Mouse (Mus musculus) G1E (cell line): Measurements from ENCODE around the gene Cdrt4. TPM values are rescaled to one million over a fixed set of nuclear protein-coding genes. Genes with fewer than 3 reads are reported as not detected.

Experiments
- ATAC-seq: 2 replicates; pipeline ENCODE4 v1.8.0; 2016; ENCODE audit warnings: mild to moderate bottlenecking; ENCODE audit not compliant: insufficient number of reproducible peaks, poor library complexity, low FRiP score, severe bottlenecking; ENCODE audit errors: extremely low read depth
- DNase-seq: peaks from one replicate; pipeline ENCODE4 v3.0.0; 2012; ENCODE audit warnings: low spot score
- H3K27me3 ChIP-seq: 2 replicates; pipeline ENCODE4 v1.6.1; 2012; ENCODE audit warnings: mild to moderate bottlenecking, low read length, inconsistent platforms; ENCODE audit not compliant: insufficient read depth
- H3K36me3 ChIP-seq: replicated peaks from 2 replicates; pipeline ENCODE3; 2012; ENCODE audit warnings: mild to moderate bottlenecking, inconsistent platforms
- H3K4me1 ChIP-seq: 2 replicates; pipeline ENCODE4 v1.6.1; 2012; ENCODE audit warnings: low read depth, low read length, inconsistent platforms, mixed read lengths; ENCODE audit not compliant: insufficient read depth
- H3K4me3 ChIP-seq: 2 replicates; pipeline ENCODE4 v1.5.1; 2012; ENCODE audit warnings: low read depth, mild to moderate bottlenecking, inconsistent platforms, low read length, moderate library complexity, mixed read lengths
- H3K9me3 ChIP-seq: replicated peaks from 2 replicates; pipeline ENCODE4 v1.6.1; 2012; ENCODE audit warnings: inconsistent platforms
- CTCF ChIP-seq: IDR thresholded peaks from 2 replicates; pipeline ENCODE4 v1.5.1; 2012; ENCODE audit warnings: low read depth, low read length, inconsistent platforms, mixed read lengths
- GATA1 ChIP-seq: IDR thresholded peaks from 2 replicates; pipeline ENCODE4 v1.6.1; 2012; ENCODE audit warnings: borderline replicate concordance, low read length, inconsistent platforms, mixed read lengths
- GATA2 ChIP-seq: IDR thresholded peaks from 2 replicates; pipeline ENCODE4 v1.6.1; 2012; ENCODE audit warnings: low read depth, low read length, inconsistent platforms, borderline replicate concordance
- POLR2AphosphoS5 ChIP-seq: IDR thresholded peaks from 2 replicates; pipeline ENCODE4 v1.6.1; 2012; ENCODE audit warnings: low read depth, low read length, inconsistent platforms; ENCODE audit not compliant: insufficient replicate concordance
- TAL1 ChIP-seq: conservative IDR thresholded peaks from 2 replicates; pipeline ENCODE4 v1.6.1; 2012; ENCODE audit warnings: low read depth, low read length, inconsistent platforms, mixed read lengths
- polyA plus RNA-seq: library from polyadenylated mRNA; stranded (reverse); fragments of >175 nt; gene quantifications from 2 replicates; pipeline ENCODE4 v1.2.3, GENCODE M21; 2012
- total RNA-seq, 2 experiments: library from RNA; stranded (forward) in 1 of 2; stranded (reverse) in 1 of 2; fragments of 200-1000 nt in 1 of 2; fragments of >200 nt in 1 of 2; fragmentation: Nextera tagmentation in 1 of 2; gene quantifications; 2 replicates each; pipeline ENCODE4 v1.2.3; 2014 to 2017

The Cdrt4 gene
- total and polyA plus RNA-seq, 3 experiments = 0.27 TPM; not detected in 2

DNA sequence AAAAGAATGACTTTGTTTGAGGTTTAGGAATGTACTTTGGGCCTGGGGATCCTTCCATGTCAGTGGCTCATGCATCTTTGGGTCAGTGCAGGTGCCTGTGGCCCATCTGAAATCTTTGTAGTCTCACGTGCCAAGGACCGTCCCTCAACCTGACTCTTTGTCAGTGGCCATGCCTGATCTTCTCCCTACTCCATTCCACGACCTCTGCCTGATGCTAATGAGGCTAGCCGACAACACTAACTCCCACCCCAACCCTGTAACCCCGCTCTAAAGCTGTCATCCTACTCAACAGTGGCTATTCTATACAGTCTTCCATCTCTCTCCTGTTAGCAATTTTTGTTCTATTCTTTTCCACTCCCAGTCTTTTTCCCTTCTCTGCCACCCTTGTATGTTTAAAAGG lies 4.2 kb downstream of the Cdrt4 start:
- DNase-seq = no peak
- Histone ChIP-seq H3K4me1 (no peaks in the 10 kb centered on the region; the same call in 1 of the 2 replicates), H3K27me3 (peaks cover 2% of the 10 kb centered on the region; the same call in 1 of the 2 replicates), H3K36me3 (no peaks in the 10 kb centered on the region), H3K9me3 (no peaks in the 10 kb centered on the region), H3K4me3 (no peak overlapping the region)
- TF ChIP-seq GATA2 = no peak
- TF ChIP-seq GATA1 = no peak
- TF ChIP-seq POLR2AphosphoS5 = no peak
- TF ChIP-seq CTCF = no peak
- no peak for TF ChIP-seq TAL1
- no peak for ATAC-seq

DNA sequence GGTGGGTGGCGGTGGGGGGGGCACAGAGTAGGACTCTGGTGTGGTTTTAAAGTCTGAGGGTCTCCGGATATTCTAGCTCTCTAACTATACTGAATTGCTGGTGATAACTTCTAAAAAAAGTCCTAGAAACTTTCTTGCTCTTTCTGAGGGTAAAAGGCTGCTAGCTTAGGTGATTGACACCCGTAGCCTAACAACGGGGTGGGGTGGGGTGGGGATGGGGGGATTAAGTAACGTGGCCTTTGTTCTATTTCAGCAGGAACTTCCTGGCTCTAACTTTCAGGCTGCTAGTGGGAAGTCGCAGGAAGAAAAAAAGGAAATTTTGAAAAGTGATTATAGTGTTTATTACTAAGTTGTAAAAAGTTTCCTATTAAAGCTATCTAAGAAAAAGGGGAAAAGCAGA lies 4.8 kb downstream of the Cdrt4 start:
- peaks cover 2% of the 10 kb centered on the region; the same call in 1 of the 2 replicates for H3K27me3 ChIP-seq
- ATAC-seq (no peak), DNase-seq (no peak)
- H3K9me3 ChIP-seq = no peaks in the 10 kb centered on the region
- no peaks in the 10 kb centered on the region for H3K36me3 ChIP-seq
- H3K4me3 ChIP-seq = no peak overlapping the region
- H3K4me1 ChIP-seq = no peaks in the 10 kb centered on the region; the same call in 1 of the 2 replicates
- TF ChIP-seq POLR2AphosphoS5 (no peak), TAL1 (no peak), GATA2 (no peak), GATA1 (no peak), CTCF (no peak)

DNA sequence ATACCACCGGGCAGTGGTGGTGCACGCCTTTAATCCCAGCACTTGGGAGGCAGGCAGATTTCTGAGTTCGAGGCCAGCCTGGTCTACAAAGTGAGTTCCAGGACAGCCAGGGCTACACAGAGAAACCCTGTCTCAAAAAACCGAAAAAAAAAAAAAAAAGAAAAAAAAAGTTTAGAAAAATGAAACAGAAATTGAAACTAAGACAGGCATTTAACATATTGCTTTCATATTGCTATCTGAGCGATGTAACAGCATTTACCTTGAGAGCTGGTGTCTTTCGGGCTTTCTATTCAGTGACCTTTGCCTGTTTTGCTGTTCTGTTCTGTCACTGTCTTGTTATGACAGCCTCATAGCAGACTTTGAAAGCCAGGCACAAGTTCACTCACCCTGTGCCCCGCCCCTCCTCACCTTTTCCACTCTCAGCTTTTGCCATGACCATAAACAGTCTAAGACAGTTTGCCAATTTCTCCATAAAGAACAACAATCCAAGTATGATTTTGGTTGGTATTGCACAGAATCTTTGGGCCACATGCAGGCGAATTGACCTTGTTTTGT lies 6.7 kb downstream of the Cdrt4 start:
- Histone ChIP-seq H3K27me3 (peaks cover 2% of the 10 kb centered on the region), H3K4me1 (no peaks in the 10 kb centered on the region; the same call in 1 of the 2 replicates), H3K36me3 (no peaks in the 10 kb centered on the region), H3K4me3 (no peak overlapping the region), H3K9me3 (no peaks in the 10 kb centered on the region)
- DNase-seq (no peak), ATAC-seq (no peak)
- no peak for TF ChIP-seq POLR2AphosphoS5
- TF ChIP-seq GATA2 = no peak
- TF ChIP-seq TAL1 = no peak
- no peak for TF ChIP-seq GATA1
- no peak for TF ChIP-seq CTCF

DNA sequence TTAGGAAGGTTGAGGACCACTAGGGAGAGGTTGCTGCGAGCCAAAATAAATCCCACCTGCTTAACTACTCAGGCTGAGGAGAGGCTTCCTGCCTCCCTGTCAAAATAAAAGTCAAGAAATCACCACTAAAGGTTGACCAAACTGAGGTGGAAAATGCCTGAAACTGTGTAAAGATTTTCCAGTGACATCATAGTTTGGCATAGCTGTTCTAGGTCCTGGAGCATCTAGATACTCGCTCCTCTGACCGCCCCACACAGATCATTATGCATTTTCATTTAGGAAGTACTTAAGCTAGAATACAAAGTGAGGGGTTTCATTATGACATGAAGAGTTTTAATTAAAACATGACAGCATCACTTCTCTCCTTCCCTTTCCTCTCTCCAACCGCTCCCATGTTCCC lies 12.3 kb downstream of the Cdrt4 start:
- TF ChIP-seq GATA1 (no peak), GATA2 (no peak), CTCF (no peak), TAL1 (no peak), POLR2AphosphoS5 (no peak)
- Histone ChIP-seq H3K4me3 (no peak overlapping the region), H3K4me1 (no peaks in the 10 kb centered on the region), H3K9me3 (no peaks in the 10 kb centered on the region), H3K27me3 (no peaks in the 10 kb centered on the region; the same call in 1 of the 2 replicates), H3K36me3 (no peaks in the 10 kb centered on the region)
- ATAC-seq (no peak), DNase-seq (no peak)

DNA sequence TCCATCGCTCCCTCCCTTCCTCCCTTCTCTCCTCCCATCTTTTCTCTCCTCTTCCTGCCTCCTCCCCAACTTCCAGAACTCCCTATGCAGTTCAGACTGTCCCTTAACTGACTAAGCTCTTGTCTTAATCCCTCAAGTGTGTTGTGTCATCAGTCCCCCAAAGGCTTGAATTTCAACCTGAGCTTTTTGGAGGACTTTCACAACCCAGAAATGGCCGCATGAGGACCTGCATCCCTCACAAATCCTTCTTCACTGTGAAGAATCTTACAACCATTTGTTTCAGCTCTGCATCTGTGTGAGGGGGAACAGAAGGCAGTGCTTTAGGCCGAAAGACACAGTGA lies 15.4 kb downstream of the Cdrt4 start:
- ATAC-seq = no peak
- Histone ChIP-seq H3K4me3 (no peak overlapping the region), H3K27me3 (no peaks in the 10 kb centered on the region; the same call in 1 of the 2 replicates), H3K36me3 (no peaks in the 10 kb centered on the region), H3K4me1 (no peaks in the 10 kb centered on the region), H3K9me3 (no peaks in the 10 kb centered on the region)
- DNase-seq = no peak
- TF ChIP-seq TAL1 (no peak), CTCF (no peak), GATA1 (no peak), GATA2 (no peak), POLR2AphosphoS5 (no peak)

DNA sequence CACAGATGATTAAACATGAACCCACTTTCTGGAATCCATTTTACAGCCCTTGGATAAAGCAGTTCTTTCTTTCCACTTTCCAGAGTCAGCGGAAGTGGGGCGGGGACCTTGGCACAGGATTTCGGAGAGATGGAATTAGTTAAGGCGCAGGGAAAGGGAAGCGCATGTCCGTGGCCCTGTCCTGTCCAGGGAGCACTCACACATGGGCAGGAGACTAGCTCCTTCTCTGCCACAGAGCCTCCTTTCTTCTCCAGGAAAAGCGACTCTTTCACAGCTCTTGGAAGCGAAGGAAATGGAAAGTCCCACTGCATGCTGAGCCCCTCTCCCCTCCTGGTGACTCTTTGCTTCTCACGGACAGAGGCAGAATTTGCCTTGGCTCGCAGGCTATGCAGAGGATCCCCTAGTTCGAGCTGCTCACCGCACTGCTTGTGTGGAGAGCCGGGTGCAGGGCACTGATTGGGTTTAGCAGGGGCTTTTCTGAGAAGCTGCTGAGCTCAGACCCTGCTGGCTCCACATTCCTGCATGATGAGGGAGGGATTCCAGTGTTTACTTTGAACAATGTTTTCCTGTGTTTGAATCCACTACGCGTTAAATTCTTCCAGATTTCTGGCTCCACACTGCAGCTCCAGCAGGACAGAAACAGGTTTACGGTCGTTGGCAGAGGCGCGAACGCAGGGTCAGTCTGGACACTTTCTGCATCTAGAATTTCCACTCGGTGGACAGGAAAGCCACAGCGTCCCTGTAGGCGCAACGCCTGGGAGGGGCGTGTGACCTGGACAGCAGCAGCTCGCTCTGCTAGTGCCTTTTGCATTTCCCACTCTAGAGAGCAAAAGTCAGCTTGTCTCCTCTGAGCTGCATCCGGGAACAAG lies 16.0 kb downstream of the Cdrt4 start:
- no peaks in the 10 kb centered on the region for H3K36me3 ChIP-seq
- DNase-seq = no peak
- no peaks in the 10 kb centered on the region for H3K4me1 ChIP-seq
- no peaks in the 10 kb centered on the region for H3K9me3 ChIP-seq
- no peak for TF ChIP-seq GATA2
- TF ChIP-seq GATA1 = no peak
- no peak for TF ChIP-seq POLR2AphosphoS5
- no peak for TF ChIP-seq TAL1
- TF ChIP-seq CTCF = no peak
- no peak overlapping the region for H3K4me3 ChIP-seq
- ATAC-seq = no peak
- H3K27me3 ChIP-seq = no peaks in the 10 kb centered on the region
